Mouse (Mus musculus) lung, adult 2 months (tissue): ENCODE measurements at regions not wholly inside any gene's neighbourhood (a gene's known extent, or its start where the extent isn't known, plus 50 kb on each side); places are given as distances from the start of the nearest gene placed in this dataset.

Source experiments
- CTCF ChIP-seq: fragments of 200-500 bp; IDR thresholded peaks from 2 replicates; pipeline ENCODE4 v1.5.1; 2011; ENCODE audit warnings: mild to moderate bottlenecking, low read length, control low read depth; ENCODE audit not compliant: insufficient read depth
- POLR2A ChIP-seq: fragments of 200-500 bp; IDR thresholded peaks from 2 replicates; pipeline ENCODE4 v1.6.1; 2011; ENCODE audit warnings: low read depth, mild to moderate bottlenecking, control low read depth, low read length, borderline replicate concordance; ENCODE audit errors: extremely low read depth

GRCm38 (mm10) chr3:53325080-53325479 is 138.1 kb downstream of the Nhlrc3 start:
- TF ChIP-seq CTCF (no peak), POLR2A (no peak)
